Mouse (Mus musculus): ENCODE results near the gene Pank4. TPM values are rescaled to one million over a fixed set of nuclear protein-coding genes. Genes with fewer than 3 reads are reported as not detected.
A peak's percentile ranks its signal among the peaks of the same experiment; 100 is the strongest.

Gene Pank4
- total RNA-seq, 2 experiments from 2014 or later = 24.1 to 35.9 TPM

DNA sequence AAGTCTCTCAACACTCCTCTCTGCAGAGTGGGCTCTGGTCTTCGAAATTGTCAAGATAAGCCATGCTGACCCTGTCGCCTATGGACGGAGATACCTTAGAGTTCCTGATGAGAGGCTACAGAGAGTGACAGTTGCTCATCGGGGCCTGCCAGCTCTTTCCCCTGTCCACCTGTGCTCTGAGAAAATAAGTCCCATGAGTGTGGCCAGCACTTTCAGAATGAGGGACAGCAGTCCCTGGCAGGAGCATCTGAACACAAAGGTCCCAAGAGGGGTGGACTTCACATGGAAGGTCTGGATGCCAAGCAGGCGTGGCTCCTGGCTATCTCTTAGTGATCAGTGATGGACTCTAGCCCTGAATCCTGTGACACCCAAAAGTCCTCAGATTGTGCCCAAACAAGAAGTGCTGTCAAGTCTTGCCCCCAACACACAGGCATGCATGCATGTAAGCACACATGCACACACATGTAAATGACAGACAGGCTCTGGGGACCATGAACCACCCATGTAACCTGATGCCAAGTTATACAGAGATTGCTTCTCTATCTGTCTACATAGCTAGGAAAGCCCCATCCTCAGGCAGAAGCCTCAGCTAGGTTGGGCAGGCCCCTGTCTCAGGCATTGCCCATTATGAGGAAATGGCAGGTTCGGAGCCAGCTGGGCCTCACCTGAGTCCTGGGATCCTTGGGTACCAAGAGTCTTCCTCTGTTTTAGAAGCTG is 20.4 kb upstream of the Pank4 start:
- DNase-seq = no peak

DNA sequence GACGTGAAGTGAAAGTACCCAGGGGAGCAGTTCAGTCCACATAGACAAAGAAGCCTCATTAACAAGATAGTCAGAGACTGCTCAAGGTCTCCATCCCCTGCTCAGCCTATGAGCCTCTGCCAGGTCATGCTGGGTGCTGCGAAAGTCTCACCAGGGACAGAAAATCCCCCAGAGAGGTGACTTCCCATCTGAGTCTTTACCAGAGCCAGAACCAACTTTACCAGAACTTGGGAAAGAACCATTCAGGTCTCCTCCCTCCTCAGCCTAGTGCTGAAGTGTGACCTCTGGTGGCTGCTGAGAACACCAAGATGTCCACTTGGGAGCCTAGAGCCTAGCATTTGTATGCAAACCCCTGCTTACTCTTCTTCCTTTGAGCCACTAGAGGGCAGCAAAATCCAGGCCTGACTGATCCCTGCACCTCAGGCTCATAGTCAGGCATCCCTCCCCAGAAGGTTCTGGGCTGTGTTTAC is 19.8 kb upstream of the Pank4 start:
- DNase-seq = peak; percentile 76 to 87

- DNase-seq = peak; percentile 79 to 81
Measured at GRCm38 (mm10) chr4:154946319-154946718, 17.6 kb upstream of the Pank4 start.

- no peak for DNase-seq
Measured at GRCm38 (mm10) chr4:154948066-154948939, 15.6 kb upstream of the Pank4 start.

DNA sequence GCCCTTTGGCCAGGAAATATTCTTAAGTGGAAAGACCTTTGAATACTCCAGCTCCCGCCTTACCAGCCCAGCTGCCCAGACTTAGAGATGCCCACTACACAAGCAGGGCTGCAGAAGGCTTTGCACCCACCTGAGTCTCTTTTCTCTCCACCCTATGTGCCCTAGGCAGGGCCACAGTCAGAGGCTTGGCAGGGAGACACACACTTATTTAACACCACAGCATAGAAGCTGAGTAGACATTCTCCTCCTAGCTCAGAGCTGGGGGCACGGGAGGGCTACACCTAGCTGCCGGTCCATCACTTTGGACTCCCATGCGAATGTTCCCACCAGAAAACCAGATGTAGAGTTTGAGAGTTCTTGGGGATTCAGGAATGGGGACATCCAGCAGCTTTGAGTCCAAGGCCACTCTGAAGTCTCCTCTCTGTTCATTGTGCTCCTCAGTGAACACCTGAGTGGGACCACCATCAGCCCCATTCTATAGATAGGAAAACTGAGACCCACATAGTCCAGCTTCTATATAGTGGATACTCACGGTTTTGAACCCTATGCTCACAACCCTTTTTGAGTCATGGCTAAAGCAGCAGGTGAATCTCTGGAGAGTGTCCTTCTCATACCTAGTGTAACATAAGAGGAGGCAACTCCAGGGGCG is 14.9 kb upstream of the Pank4 start:
- no peak for DNase-seq

DNA sequence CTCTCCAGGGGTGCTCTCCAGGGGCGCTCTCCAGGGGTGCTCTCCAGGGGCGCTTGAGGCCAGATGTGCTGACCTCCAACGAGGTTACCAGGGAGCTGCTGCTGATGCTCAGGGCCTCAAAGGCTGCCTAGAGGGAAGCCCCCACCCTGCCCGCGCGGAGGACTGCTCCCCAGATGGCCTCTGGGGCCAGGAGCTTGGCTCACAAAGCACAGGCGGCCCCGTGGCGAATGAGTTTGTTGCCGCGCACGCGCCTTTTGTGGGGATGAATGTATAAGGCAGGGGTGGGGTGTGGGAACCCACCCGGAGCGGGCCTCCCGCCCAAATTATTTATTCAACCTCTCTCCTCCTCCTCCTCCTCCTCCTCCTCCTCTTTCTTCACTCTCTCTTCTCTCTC is 14.3 kb upstream of the Pank4 start:
- DNase-seq = no peak

DNA sequence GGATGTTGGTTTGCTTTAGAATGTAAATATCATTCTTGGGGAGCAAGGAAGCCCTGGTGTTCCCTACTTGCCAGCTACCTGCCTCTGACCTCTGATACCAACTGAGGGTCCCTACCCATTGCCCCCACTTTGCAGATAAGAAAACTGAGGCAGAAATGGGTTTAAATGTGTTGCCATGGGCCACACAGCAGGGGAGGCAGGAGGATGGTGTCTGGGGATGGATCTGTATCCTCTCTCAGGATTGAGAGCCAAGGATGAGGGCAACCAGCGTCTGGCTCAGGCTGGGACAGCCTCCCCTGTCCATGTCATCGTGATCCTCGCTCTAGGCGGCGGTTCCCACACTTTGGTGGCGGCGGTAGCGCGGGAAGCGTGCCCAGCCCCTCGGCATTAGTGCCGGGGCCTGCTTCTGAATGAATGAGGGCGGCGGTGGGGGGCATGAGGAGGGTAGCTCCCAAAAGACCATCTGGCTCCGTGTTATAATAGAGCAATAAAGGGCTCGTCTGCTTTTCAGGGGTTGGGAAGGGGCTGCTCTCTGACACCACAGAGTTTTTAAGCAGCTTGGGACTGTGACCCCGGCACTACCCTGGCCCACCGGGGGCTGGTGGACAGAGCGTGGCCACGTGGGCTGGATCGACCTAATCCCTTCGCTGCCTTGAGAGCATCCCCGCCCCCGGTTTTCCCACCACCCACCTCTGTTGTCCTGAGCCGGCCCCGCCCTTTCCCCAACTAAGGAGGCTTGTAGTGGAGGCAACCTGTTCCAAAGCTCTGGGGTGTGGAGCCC is 11.3 kb upstream of the Pank4 start:
- no peak for DNase-seq

- DNase-seq = no peak
Measured at GRCm38 (mm10) chr4:154956604-154957003, 7.3 kb upstream of the Pank4 start.

GRCm38 (mm10) chr4:154957289-154957993 is 6.5 kb upstream of the Pank4 start:
- no peak for DNase-seq

DNA sequence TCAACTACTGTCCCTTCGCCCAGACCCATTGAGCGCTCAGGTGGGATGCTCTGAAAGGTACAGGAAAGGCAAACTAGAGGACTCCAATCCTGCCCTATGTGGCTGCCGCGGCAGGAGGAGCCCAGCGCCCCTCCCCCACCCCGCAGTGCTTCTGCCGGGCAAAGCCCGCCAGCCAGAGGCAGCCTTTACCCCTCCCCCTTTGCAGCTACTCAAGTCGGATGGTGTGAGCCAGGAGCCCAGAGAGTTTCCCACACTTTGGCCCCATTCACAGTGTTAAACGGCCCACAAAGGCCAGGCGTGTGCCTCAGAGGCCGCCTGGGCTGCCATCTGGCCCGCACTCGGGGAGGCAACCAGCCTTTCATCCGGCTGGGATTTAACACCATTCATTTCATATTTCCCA is 5.8 kb upstream of the Pank4 start:
- DNase-seq = no peak

DNA sequence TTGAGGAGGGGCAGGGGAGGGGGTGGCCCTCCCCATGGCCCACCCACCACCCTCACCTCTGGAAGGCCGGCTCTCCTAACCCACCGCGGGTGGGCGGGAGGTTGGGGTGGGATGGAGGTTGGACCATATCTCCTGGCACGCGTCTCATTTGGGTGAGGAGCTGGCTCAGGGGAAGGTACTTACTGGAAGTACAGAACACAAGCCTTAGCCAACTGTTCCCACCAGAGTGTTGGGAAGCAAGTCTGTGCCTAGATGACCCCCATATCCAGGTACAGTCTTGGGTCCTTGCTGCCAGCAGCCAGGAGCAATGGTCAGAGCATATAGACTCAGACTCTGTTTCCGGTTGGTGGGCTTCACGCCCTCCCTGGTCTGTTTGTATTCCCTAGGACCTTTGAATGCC is 5.3 kb upstream of the Pank4 start:
- DNase-seq = no peak

DNA sequence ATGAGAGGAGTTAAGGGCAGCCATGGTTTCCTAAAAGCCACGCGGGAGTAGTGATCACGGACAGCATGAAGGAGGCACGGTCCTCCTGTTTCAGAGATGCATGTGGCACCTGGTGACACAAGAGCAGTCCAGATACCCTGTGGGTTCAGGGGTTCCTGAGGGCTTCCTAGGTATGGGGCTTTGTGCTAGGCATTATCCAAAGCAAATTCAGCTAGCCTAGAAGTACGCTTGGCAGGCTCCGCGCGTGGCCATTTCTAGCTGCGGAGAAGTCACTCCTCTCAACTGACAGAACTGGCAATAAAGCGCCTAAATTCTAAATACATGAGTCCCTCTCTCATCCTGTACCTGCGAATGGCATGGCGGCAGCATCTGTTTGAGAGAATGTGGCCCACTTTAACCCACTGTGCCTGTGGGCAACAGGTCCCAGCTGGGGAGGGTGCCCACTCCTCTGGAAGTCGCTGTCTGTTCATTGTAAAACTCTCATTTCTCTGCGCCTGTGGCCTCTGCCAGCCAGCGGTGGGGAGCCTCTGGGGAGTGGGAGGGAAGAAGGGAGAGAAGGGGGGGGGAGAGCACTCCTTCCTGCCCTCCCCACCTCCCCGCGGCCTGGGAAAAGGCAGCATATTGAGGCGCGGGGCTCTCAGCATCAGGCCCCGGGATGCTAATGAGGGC is 3.8 kb upstream of the Pank4 start:
- DNase-seq = no peak

GRCm38 (mm10) chr4:154960690-154961225 is 3.2 kb upstream of the Pank4 start, which contains the start of gene Hes5:
Gene Hes5 (plus strand): TSS chr4:154960923.
- no peak for DNase-seq

GRCm38 (mm10) chr4:154961226-154961738 is 2.6 kb upstream of the Pank4 start:
- DNase-seq = peak; percentile 52 to 53

- DNase-seq = no peak
Measured at GRCm38 (mm10) chr4:154961911-154962310, 2.0 kb upstream of the Pank4 start.

DNA sequence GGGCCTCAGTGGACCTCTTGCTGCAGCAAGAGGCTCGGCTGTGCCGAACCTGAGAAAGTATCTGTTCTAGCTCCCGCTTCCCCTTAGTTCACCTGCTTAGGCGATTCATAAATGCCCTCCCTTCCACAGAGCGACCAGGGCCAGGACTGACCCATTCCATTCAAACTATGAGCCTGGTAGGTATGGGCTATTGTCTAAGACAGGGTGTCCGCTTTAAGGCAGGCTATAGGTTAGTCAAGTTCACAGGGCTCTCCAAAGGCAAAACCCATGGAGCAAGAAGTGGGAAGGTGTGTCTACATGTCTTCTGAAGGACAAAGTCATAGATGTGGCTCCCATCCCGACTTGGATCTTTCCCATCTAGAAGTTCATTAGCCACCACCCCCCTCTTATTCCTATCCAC is 1.2 kb upstream of the Pank4 start:
- no peak for DNase-seq

GRCm38 (mm10) chr4:154963190-154963836 is 610 bp upstream of the Pank4 start:
- DNase-seq = no peak

DNA sequence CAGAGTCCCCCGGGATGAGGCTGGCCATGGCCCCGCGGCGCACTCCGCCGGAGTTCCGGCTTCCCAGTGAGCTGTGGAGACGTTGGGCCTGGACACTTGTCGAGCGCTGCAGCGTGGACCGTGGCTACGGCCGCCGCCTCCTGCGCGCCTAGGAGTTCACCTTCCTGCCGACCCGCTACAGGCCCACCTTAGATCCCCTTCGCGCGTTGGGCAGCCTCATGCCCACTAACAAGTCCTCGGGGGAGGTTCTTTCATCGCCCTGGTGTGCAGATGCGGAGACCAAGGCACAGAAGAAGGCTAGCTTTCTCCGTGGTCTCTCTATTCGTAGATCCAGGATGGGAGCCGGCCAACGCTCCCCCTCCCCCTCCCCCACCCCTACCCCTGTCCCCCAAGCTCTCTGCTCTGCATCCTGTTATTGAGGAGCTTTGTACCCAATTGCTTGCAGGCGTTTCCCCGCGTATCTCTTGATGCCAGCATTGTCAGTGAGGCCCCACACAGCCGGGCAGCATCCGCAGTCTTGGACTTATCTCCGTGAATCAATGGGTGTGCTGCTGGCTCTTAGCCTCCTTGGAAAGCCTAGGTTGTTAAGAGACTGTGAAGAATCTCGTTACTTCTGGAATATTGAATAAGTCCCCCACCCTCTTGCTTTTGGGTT is 785 bp downstream of the Pank4 start:
- no peak for DNase-seq

DNA sequence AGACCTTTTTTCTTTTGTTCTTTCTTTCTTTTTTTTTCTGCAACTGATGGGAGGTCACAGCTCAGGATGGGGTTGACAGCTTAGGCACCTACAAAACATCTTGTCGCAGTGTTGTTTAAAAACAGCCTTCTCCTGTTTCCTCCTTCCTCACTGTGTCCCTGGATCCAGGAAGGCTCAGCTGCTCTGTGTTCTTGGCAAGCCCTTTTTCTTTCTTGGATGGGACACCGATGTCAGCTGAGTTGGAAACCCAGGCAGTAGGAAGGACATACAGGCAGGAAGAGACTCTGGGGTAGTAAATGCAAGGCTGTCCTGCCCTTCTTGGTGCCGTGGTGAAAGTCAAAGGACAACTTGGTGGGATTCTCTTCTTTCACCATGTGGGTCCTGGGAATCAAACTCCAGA is 1.9 kb downstream of the Pank4 start:
- no peak for DNase-seq
